Mouse (Mus musculus): ENCODE results near the gene Btbd2. TPM values are rescaled to one million over a fixed set of nuclear protein-coding genes. Genes with fewer than 3 reads are reported as not detected.

Gene Btbd2
- polyA plus RNA-seq, 1 experiment, result 18.9 TPM

- Histone ChIP-seq H3K36me3 (ENCODE audit: control insufficient read depth, insufficient read depth, low read length) (no peaks in the 10 kb centered on the region; the same call in none of the 2 replicates), H3K27me3 (ENCODE audit: control insufficient read depth, insufficient read depth, low read length) (no peaks in the 10 kb centered on the region), H3K27ac (ENCODE audit: control insufficient read depth, insufficient read depth, low read depth, low read length) (no peak overlapping the region), H3K4me3 (ENCODE audit: control insufficient read depth, low read depth, low read length) (no peak overlapping the region), H3K4me1 (ENCODE audit: control insufficient read depth, insufficient read depth, low read length) (peaks cover 34% of the 10 kb centered on the region)
- TF ChIP-seq POLR2A (IDR thresholded peaks at IDR 0.05; ENCODE audit: control insufficient read depth, low read depth, low read length), result no peak
- TF ChIP-seq CTCF (IDR thresholded peaks at IDR 0.05; ENCODE audit: control insufficient read depth, insufficient read depth, insufficient replicate concordance, low read depth, low read length), result no peak
Observed at GRCm38 (mm10) chr10:80674161-80674711, 17.4 kb upstream of the Btbd2 start.

- peaks cover 31% of the 10 kb centered on the region for H3K4me1 ChIP-seq (ENCODE audit: control insufficient read depth, insufficient read depth, low read length)
- no peaks in the 10 kb centered on the region; the same call in none of the 2 replicates for H3K36me3 ChIP-seq (ENCODE audit: control insufficient read depth, insufficient read depth, low read length)
- no peaks in the 10 kb centered on the region for H3K27me3 ChIP-seq (ENCODE audit: control insufficient read depth, insufficient read depth, low read length)
- TF ChIP-seq CTCF (IDR thresholded peaks at IDR 0.05; ENCODE audit: control insufficient read depth, insufficient read depth, insufficient replicate concordance, low read depth, low read length) (no peak), POLR2A (IDR thresholded peaks at IDR 0.05; ENCODE audit: control insufficient read depth, low read depth, low read length) (no peak)
- no peak overlapping the region for H3K4me3 ChIP-seq (ENCODE audit: control insufficient read depth, low read depth, low read length)
- no peak overlapping the region for H3K27ac ChIP-seq (ENCODE audit: control insufficient read depth, insufficient read depth, low read depth, low read length)
Observed at GRCm38 (mm10) chr10:80673690-80674089, 16.8 kb upstream of the Btbd2 start.

GRCm38 (mm10) chr10:80671936-80672690 is 15.2 kb upstream of the Btbd2 start:
- TF ChIP-seq POLR2A (IDR thresholded peaks at IDR 0.05; ENCODE audit: control insufficient read depth, low read depth, low read length) (no peak), CTCF (IDR thresholded peaks at IDR 0.05; ENCODE audit: control insufficient read depth, insufficient read depth, insufficient replicate concordance, low read depth, low read length) (no peak)
- Histone ChIP-seq H3K4me1 (ENCODE audit: control insufficient read depth, insufficient read depth, low read length) (peaks cover 19% of the 10 kb centered on the region), H3K36me3 (ENCODE audit: control insufficient read depth, insufficient read depth, low read length) (no peaks in the 10 kb centered on the region; the same call in none of the 2 replicates), H3K27me3 (ENCODE audit: control insufficient read depth, insufficient read depth, low read length) (no peaks in the 10 kb centered on the region), H3K27ac (ENCODE audit: control insufficient read depth, insufficient read depth, low read depth, low read length) (no peak overlapping the region), H3K4me3 (ENCODE audit: control insufficient read depth, low read depth, low read length) (no peak overlapping the region)

GRCm38 (mm10) chr10:80671251-80671650 is 14.4 kb upstream of the Btbd2 start:
- no peak overlapping the region for H3K4me3 ChIP-seq (ENCODE audit: control insufficient read depth, low read depth, low read length)
- peaks cover 14% of the 10 kb centered on the region for H3K4me1 ChIP-seq (ENCODE audit: control insufficient read depth, insufficient read depth, low read length)

GRCm38 (mm10) chr10:80670531-80670930 is 13.7 kb upstream of the Btbd2 start:
- Histone ChIP-seq H3K4me3 (ENCODE audit: control insufficient read depth, low read depth, low read length) (no peak overlapping the region), H3K4me1 (ENCODE audit: control insufficient read depth, insufficient read depth, low read length) (peaks cover 15% of the 10 kb centered on the region), H3K27ac (ENCODE audit: control insufficient read depth, insufficient read depth, low read depth, low read length) (no peak overlapping the region), H3K27me3 (ENCODE audit: control insufficient read depth, insufficient read depth, low read length) (no peaks in the 10 kb centered on the region), H3K36me3 (ENCODE audit: control insufficient read depth, insufficient read depth, low read length) (no peaks in the 10 kb centered on the region; the same call in none of the 2 replicates)
- TF ChIP-seq POLR2A (IDR thresholded peaks at IDR 0.05; ENCODE audit: control insufficient read depth, low read depth, low read length) (no peak), CTCF (IDR thresholded peaks at IDR 0.05; ENCODE audit: control insufficient read depth, insufficient read depth, insufficient replicate concordance, low read depth, low read length) (no peak)

More at GRCm38 (mm10) chr10:80671251-80671650, 14.4 kb upstream of the Btbd2 start:
- Histone ChIP-seq H3K27ac (ENCODE audit: control insufficient read depth, insufficient read depth, low read depth, low read length) (no peak overlapping the region), H3K36me3 (ENCODE audit: control insufficient read depth, insufficient read depth, low read length) (no peaks in the 10 kb centered on the region; the same call in none of the 2 replicates), H3K27me3 (ENCODE audit: control insufficient read depth, insufficient read depth, low read length) (no peaks in the 10 kb centered on the region)
- no peak for TF ChIP-seq CTCF (IDR thresholded peaks at IDR 0.05; ENCODE audit: control insufficient read depth, insufficient read depth, insufficient replicate concordance, low read depth, low read length)
- no peak for TF ChIP-seq POLR2A (IDR thresholded peaks at IDR 0.05; ENCODE audit: control insufficient read depth, low read depth, low read length)

GRCm38 (mm10) chr10:80669737-80670485 is 13.0 kb upstream of the Btbd2 start:
- no peak for TF ChIP-seq POLR2A (IDR thresholded peaks at IDR 0.05; ENCODE audit: control insufficient read depth, low read depth, low read length)
- no peak for TF ChIP-seq CTCF (IDR thresholded peaks at IDR 0.05; ENCODE audit: control insufficient read depth, insufficient read depth, insufficient replicate concordance, low read depth, low read length)
- H3K4me3 ChIP-seq (ENCODE audit: control insufficient read depth, low read depth, low read length), result no peak overlapping the region
- no peak overlapping the region for H3K27ac ChIP-seq (ENCODE audit: control insufficient read depth, insufficient read depth, low read depth, low read length)
- H3K27me3 ChIP-seq (ENCODE audit: control insufficient read depth, insufficient read depth, low read length), result no peaks in the 10 kb centered on the region
- H3K36me3 ChIP-seq (ENCODE audit: control insufficient read depth, insufficient read depth, low read length), result no peaks in the 10 kb centered on the region; the same call in none of the 2 replicates
- peaks cover 13% of the 10 kb centered on the region for H3K4me1 ChIP-seq (ENCODE audit: control insufficient read depth, insufficient read depth, low read length)

GRCm38 (mm10) chr10:80669018-80669417 is 12.1 kb upstream of the Btbd2 start:
- Histone ChIP-seq H3K36me3 (ENCODE audit: control insufficient read depth, insufficient read depth, low read length) (no peaks in the 10 kb centered on the region; the same call in 1 of the 2 replicates), H3K27ac (ENCODE audit: control insufficient read depth, insufficient read depth, low read depth, low read length) (no peak overlapping the region), H3K4me3 (ENCODE audit: control insufficient read depth, low read depth, low read length) (no peak overlapping the region), H3K27me3 (ENCODE audit: control insufficient read depth, insufficient read depth, low read length) (no peaks in the 10 kb centered on the region), H3K4me1 (ENCODE audit: control insufficient read depth, insufficient read depth, low read length) (peaks cover 14% of the 10 kb centered on the region)
- TF ChIP-seq CTCF (IDR thresholded peaks at IDR 0.05; ENCODE audit: control insufficient read depth, insufficient read depth, insufficient replicate concordance, low read depth, low read length) (no peak), POLR2A (IDR thresholded peaks at IDR 0.05; ENCODE audit: control insufficient read depth, low read depth, low read length) (no peak)

Data from testis, adult 2 months (tissue).